Mouse (Mus musculus): Measurements from ENCODE around the gene Ugcg.

GRCm38 (mm10) chr4:59234014-59234413, 45.0 kb downstream of the Ugcg start:
- TF ChIP-seq CTCF (IDR thresholded peaks at IDR 0.05; ENCODE audit: insufficient read depth, low read length) (no peak), POLR2A (IDR thresholded peaks at IDR 0.05; ENCODE audit: borderline replicate concordance, extremely low read depth, low read depth, low read length) (no peak)
